Mouse (Mus musculus) heart, embryonic 14.5 days (tissue): Measurements from ENCODE around the gene Ndufaf2. TPM values are rescaled to one million over a fixed set of nuclear protein-coding genes. Genes with fewer than 3 reads are reported as not detected.

Source experiments
- ATAC-seq: fragments of 200-750 bp; cut with Nextera tagmentation; 2 replicates; pipeline ENCODE4 v1.8.0; 2017; ENCODE audit warnings: low read depth, moderate TSS enrichment; ENCODE audit not compliant: insufficient number of reproducible peaks, insufficient read depth, low FRiP score
- H3K27ac ChIP-seq, 2 experiments: fragments of 200-500 bp in 1 of 2; fragments of 300-500 bp in 1 of 2; sonication (generic) in 1 of 2; replicated peaks in 1 of 2; 2 replicates each; pipeline ENCODE4 v1.5.1; 2012 to 2014; ENCODE audit warnings: low read depth in 2 of 2, low read length in 2 of 2, control low read depth in 1 of 2, mild to moderate bottlenecking in 1 of 2, mixed read lengths in 1 of 2; ENCODE audit not compliant: control insufficient read depth in 1 of 2, insufficient read depth in 1 of 2
- H3K27me3 ChIP-seq: fragments of 300-500 bp; sonication (generic); 2 replicates; pipeline ENCODE4 v1.6.1; 2014; ENCODE audit warnings: mild to moderate bottlenecking, low read length, control low read depth; ENCODE audit not compliant: control insufficient read depth, insufficient read depth
- H3K36me3 ChIP-seq: fragments of 300-500 bp; sonication (generic); 2 replicates; pipeline ENCODE4 v1.6.1; 2014; ENCODE audit warnings: mild to moderate bottlenecking, control low read depth, low read length, mixed read lengths; ENCODE audit not compliant: control insufficient read depth, insufficient read depth
- H3K4me1 ChIP-seq, 2 experiments: fragments of 200-500 bp in 1 of 2; fragments of 300-500 bp in 1 of 2; sonication (generic) in 1 of 2; 2 replicates each; pipeline ENCODE4 v1.6.1; 2012 to 2014; ENCODE audit warnings: low read length in 2 of 2, control low read depth in 1 of 2, mixed read lengths in 1 of 2; ENCODE audit not compliant: control insufficient read depth in 2 of 2, insufficient read depth in 2 of 2
- H3K4me2 ChIP-seq: fragments of 300-500 bp; sonication (generic); 2 replicates; pipeline ENCODE4 v1.6.1; 2014; ENCODE audit warnings: mild to moderate bottlenecking, low read length
- H3K4me3 ChIP-seq, 2 experiments: fragments of 200-500 bp in 1 of 2; fragments of 300-500 bp in 1 of 2; sonication (generic) in 1 of 2; 2 replicates each; pipeline ENCODE4 v1.5.1; 2012 to 2014; ENCODE audit warnings: low read length in 2 of 2, mild to moderate bottlenecking in 2 of 2, control low read depth in 1 of 2, low read depth in 1 of 2, moderate library complexity in 1 of 2; ENCODE audit not compliant: control insufficient read depth in 1 of 2, insufficient read depth in 1 of 2
- H3K9ac ChIP-seq: fragments of 300-500 bp; sonication (generic); 2 replicates; pipeline ENCODE4 v1.6.1; 2014; ENCODE audit warnings: mild to moderate bottlenecking, low read length
- H3K9me3 ChIP-seq: fragments of 300-500 bp; sonication (generic); 2 replicates; pipeline ENCODE4 v1.6.1; 2016; ENCODE audit warnings: low read length, control low read depth; ENCODE audit not compliant: control insufficient read depth
- whole genome bisulfite sequencing: fragments of 180-500 bp; shearing (Covaris S2); extraction: QIAGEN DNeasy Blood & Tissue Kit; methylation state at CpG from one replicate; pipeline ENCODE4 v1.1.7; 2014; 5-methylcytosine and 5-hydroxymethylcytosine counted together
- polyA plus RNA-seq: library from polyadenylated mRNA; unstranded; fragments of >200 nt; fragmentation: Nextera tagmentation; extraction: Ambion mirVana; gene quantifications from 2 replicates; pipeline ENCODE4 v1.2.1, GENCODE M21; 2014

Gene Ndufaf2
- polyA plus RNA-seq, 1 experiment from 2014 or later: 56.8 TPM

DNA sequence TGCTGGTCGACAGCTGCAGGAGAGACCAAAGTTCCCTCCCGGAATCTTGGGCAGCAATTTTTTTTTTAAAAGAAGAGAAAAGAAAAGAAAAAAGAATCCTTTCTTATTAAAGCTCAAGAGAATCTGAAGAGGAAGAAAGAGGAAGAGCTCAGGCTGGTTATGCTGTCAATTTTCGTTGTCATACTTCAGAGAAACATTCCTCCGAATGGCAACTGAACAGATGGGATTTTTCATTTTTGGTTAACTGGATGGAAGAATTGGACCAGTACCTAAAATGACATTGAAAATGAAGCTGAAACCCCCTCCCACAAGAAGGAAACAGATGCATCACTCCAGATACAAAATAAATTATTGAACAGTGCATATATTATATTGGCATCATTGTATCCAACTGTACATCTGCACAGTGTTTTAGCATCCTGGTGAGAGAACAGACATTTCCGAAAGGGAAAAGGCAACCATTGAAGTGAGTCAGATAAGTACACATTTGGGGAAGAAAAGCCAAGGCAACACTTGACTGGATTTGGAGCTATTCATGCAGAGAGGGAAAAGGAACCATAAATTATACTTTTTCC is 19.9 kb downstream of the Ndufaf2 start:
- Histone ChIP-seq H3K4me2 (no peak overlapping the region), H3K4me3 (no peak overlapping the region), H3K36me3 (no peaks in the 10 kb centered on the region), H3K4me1 (no peaks in the 10 kb centered on the region), H3K9me3 (no peaks in the 10 kb centered on the region), H3K27me3 (no peaks in the 10 kb centered on the region), H3K9ac (no peak overlapping the region), H3K27ac (no peak overlapping the region)
- ATAC-seq: no peak
- WGBS: 85% methylated on average over 5 of the region's 5 CpGs

DNA sequence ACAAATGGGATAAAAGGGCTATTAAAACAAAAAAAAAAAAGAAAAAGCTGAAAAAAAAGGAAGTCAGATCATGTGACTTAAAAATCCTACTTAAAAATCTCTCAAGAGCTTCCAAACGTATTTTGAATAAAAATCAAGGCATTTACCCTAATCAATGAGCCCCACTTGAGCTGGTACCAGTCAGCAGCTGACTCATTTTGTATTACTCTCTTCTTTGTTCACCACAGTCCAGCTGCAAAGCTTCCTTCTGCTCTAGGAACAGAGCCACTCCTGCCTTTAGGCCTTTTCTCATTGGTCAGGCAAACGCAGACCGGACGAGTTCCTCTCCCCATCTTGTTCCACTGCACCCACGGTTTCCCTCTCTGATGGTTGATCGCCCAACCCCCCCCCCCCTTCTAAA is 22.8 kb downstream of the Ndufaf2 start:
- H3K27me3 ChIP-seq: no peaks in the 10 kb centered on the region
- 89% methylated on average over 6 of the region's 6 CpGs for WGBS
- no peak overlapping the region for H3K9ac ChIP-seq
- H3K4me1 ChIP-seq: peaks cover 2 to 9% of the 10 kb centered on the region in 2 experiments
- no peak overlapping the region for H3K27ac ChIP-seq
- no peaks in the 10 kb centered on the region for H3K9me3 ChIP-seq
- no peaks in the 10 kb centered on the region for H3K36me3 ChIP-seq
- no peak overlapping the region for H3K4me3 ChIP-seq
- H3K4me2 ChIP-seq: no peak overlapping the region
- ATAC-seq: no peak

DNA sequence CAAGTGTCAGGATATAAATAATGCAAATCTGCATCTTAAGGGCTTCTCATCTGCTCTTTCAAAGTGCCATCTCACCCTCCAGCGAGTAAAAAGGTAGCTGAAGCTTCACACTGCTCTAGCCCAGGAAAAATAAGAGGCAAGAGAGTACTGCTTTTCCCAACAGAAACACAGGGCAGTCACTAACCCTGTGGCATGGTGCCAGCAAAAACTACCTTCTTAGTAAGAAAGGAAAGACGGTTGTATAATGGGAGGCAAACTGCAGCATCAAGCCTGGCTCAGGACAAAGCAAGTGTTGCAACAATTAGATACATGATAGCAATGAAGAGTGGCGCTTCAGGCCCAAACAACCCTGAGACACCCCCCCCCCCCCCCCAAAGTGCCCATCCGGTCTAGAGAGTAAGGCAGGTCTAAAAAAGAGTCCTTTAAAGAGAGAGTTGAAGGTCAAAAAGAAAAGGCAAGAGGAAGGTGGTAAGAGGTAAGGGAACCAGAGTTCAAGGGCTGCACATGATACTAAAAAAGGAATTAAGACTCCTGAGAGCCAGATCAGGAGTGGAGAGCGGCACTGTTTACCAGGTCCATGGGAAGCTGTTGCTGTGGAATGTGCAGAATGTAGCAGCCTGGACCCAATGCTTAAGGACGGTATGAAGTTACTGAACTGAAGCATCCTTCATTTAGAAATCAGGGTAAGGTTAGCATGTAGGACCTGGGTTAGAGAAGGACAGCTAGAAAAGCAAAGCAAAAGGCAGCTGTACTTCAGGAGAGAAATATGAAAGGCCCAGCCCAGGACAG is 26.2 kb downstream of the Ndufaf2 start:
- no peaks in the 10 kb centered on the region for H3K9me3 ChIP-seq
- WGBS: 38% methylated on average over 6 of the region's 6 CpGs
- no peak overlapping the region; the same call in 1 of the 2 replicates for H3K9ac ChIP-seq
- no peak for ATAC-seq
- no peak overlapping the region for H3K4me3 ChIP-seq
- H3K4me1 ChIP-seq: peaks cover 2 to 9% of the 10 kb centered on the region in 2 experiments
- no peaks in the 10 kb centered on the region for H3K36me3 ChIP-seq
- H3K27me3 ChIP-seq: no peaks in the 10 kb centered on the region
- H3K4me2 ChIP-seq: 0 out of 2 replicates have a peak overlapping the region, but pooled peaks have one; percentile 5
- H3K27ac ChIP-seq: peak overlapping the region in 1 of 2 experiments; percentile 19; a peak in 2 of 4 replicates

DNA sequence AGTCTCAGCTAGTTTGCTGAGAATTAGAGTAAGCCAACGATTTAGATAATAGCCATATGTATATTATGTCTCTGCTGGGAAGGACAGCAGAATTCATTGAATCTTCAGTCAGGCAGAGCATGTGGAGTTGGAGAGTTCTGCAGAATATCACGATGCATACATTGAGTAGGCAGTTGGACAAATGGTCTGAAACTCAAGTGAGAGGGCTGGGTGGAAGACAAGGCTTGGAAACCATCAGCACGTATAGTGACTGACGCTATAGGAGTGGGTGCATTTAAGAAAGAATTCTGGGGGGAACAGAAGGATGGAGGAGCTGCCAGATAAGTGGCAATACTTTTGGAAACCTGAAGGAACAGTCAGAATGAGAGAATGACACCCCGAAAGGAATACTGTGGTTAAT is 27.7 kb downstream of the Ndufaf2 start:
- 92% methylated on average over 5 of the region's 5 CpGs for WGBS
- no peak for ATAC-seq
- Histone ChIP-seq H3K9ac (no peak overlapping the region), H3K4me2 (no peak overlapping the region), H3K27me3 (no peaks in the 10 kb centered on the region), H3K4me3 (no peak overlapping the region), H3K27ac (no peak overlapping the region), H3K9me3 (no peaks in the 10 kb centered on the region), H3K36me3 (no peaks in the 10 kb centered on the region), H3K4me1 (peaks cover 2 to 9% of the 10 kb centered on the region in 2 experiments)

DNA sequence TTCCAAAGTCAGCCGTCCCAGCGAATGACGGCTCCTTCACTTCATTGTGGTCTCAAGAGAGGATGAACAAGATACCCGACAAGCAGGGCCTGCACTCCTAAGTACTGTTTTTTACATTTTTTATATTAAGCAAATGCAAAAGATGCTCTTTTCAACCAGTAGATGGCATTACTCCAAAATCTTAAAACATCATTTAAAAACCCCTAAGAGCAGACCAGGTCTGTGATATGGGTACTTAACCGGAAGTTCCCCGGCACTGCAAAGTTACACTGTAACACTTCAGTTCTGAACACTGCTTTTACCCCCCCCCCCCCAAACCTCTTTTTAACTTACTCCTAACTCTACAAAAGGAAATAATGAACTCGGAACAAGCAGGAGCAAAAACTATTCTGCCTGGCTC is 29.4 kb downstream of the Ndufaf2 start:
- H3K4me2 ChIP-seq: no peak overlapping the region
- H3K4me1 ChIP-seq: peaks cover 2 to 9% of the 10 kb centered on the region in 2 experiments
- H3K9me3 ChIP-seq: no peaks in the 10 kb centered on the region
- H3K9ac ChIP-seq: no peak overlapping the region
- H3K36me3 ChIP-seq: no peaks in the 10 kb centered on the region
- H3K27ac ChIP-seq: no peak overlapping the region
- WGBS: 59% methylated on average over 7 of the region's 7 CpGs
- no peak overlapping the region for H3K4me3 ChIP-seq
- H3K27me3 ChIP-seq: no peaks in the 10 kb centered on the region
- ATAC-seq: no peak

DNA sequence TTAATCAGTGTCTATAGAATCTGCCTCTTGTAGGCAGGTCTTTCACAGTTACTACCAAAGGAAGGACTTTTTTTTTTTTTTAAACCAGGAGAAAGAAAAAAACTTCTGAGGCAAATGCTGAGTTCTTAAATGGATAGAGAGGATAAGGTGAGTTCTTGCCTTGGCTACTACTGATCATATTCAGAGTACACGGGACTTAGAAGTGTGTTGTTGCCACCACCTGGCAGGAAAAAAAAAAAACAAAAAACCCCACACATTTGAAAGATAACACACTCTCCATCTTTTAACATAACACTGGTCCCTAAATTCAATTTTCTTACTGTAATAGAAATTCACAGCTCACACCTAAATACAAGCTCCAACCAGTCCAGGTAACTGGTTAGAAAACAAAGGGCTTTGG is 30.5 kb downstream of the Ndufaf2 start:
- Histone ChIP-seq H3K4me1 (peaks cover under 1 to 9% of the 10 kb centered on the region in 2 experiments), H3K27ac (no peak overlapping the region), H3K4me3 (no peak overlapping the region), H3K27me3 (no peaks in the 10 kb centered on the region), H3K9me3 (no peaks in the 10 kb centered on the region), H3K4me2 (no peak overlapping the region), H3K36me3 (no peaks in the 10 kb centered on the region), H3K9ac (no peak overlapping the region)
- 58% methylated on average over 1 of the region's 1 CpGs for WGBS
- ATAC-seq: no peak

DNA sequence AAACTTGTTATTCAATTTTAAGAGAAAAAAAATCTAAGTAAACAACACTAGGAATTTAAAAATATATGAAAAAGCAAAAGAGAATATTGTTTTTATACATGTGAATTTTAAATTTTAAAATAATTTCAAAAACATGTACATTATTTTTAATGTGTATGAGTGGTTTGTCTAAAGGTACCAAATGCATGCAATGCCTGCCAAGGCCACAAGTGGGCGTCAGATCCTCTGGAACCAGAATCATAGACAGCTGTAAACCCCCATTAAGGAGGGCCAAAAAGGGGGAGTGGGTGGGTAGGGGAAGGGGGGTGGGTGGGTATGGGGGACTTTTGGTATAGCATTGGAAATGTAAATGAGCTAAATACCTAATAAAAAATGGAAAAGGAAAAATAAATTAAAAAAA is 31.3 kb downstream of the Ndufaf2 start:
- H3K4me1 ChIP-seq: peaks cover 0 to 3% of the 10 kb centered on the region in 2 experiments; a peak in 3 of 4 replicates
- H3K4me2 ChIP-seq: no peak overlapping the region
- WGBS: 0% methylated on average over 1 of the region's 1 CpGs

More for the DNA sequence above, 31.3 kb downstream of the Ndufaf2 start:
- Histone ChIP-seq H3K36me3 (no peaks in the 10 kb centered on the region), H3K27me3 (no peaks in the 10 kb centered on the region), H3K9ac (no peak overlapping the region), H3K27ac (no peak overlapping the region), H3K4me3 (no peak overlapping the region), H3K9me3 (no peaks in the 10 kb centered on the region)
- no peak for ATAC-seq
